Mouse (Mus musculus): ENCODE measurements around the gene Vmn2r71. TPM values are rescaled to one million over a fixed set of nuclear protein-coding genes. Genes with fewer than 3 reads are reported as not detected.

The Vmn2r71 gene
- polyA plus RNA-seq (2011; ENCODE audit: insufficient read depth, insufficient read length, low read depth, missing spikeins): not detected in 2 replicates

- H3K4me3 ChIP-seq (ENCODE audit: low read depth, low read length): no peak within 1 kb of the TSS
- TF ChIP-seq EP300 (IDR thresholded peaks at IDR 0.05; ENCODE audit: insufficient read depth, low read depth, low read length): no peak
- TF ChIP-seq POLR2A (IDR thresholded peaks at IDR 0.05; ENCODE audit: insufficient read depth, low read length): no peak
- no peaks in the 10 kb centered on the region for H3K9me3 ChIP-seq (replicated peaks; ENCODE audit: control insufficient read depth, insufficient read depth, low read length, poor library complexity, severe bottlenecking)
- H3K27ac ChIP-seq (ENCODE audit: insufficient read depth, low read length): no peak within 1 kb of the TSS
- no peak within 1 kb of the TSS for H3K9ac ChIP-seq (ENCODE audit: low read depth, poor library complexity, severe bottlenecking)
- H3K36me3 ChIP-seq (ENCODE audit: control insufficient read depth, insufficient read depth, low read length, poor library complexity, severe bottlenecking): no peaks in the 10 kb centered on the region
- no peaks in the 10 kb centered on the region for H3K27me3 ChIP-seq (ENCODE audit: control insufficient read depth, insufficient read depth, low read length, poor library complexity, severe bottlenecking)
- no peaks in the 10 kb centered on the region for H3K4me1 ChIP-seq (ENCODE audit: control insufficient read depth, insufficient read depth, low read length)
Observed at GRCm38 (mm10) chr7:85562787-85563186, at the start of gene Vmn2r71. TSS of gene Vmn2r71 (plus strand) at chr7:85563087.

GRCm38 (mm10) chr7:85542108-85542507, 20.8 kb upstream of the Vmn2r71 start:
- TF ChIP-seq POLR2A (IDR thresholded peaks at IDR 0.05; ENCODE audit: insufficient read depth, low read length) (no peak), CTCF (IDR thresholded peaks at IDR 0.05; ENCODE audit: low read depth, low read length) (no peak), EP300 (IDR thresholded peaks at IDR 0.05; ENCODE audit: insufficient read depth, low read depth, low read length) (peak; percentile 66; the same call in 1 of the 2 replicates)
- Histone ChIP-seq H3K9me3 (replicated peaks; ENCODE audit: control insufficient read depth, insufficient read depth, low read length, poor library complexity, severe bottlenecking) (peaks cover 12% of the 10 kb centered on the region), H3K36me3 (ENCODE audit: control insufficient read depth, insufficient read depth, low read length, poor library complexity, severe bottlenecking) (no peaks in the 10 kb centered on the region), H3K9ac (ENCODE audit: low read depth, poor library complexity, severe bottlenecking) (no peak overlapping the region), H3K4me1 (ENCODE audit: control insufficient read depth, insufficient read depth, low read length) (no peaks in the 10 kb centered on the region), H3K27me3 (ENCODE audit: control insufficient read depth, insufficient read depth, low read length, poor library complexity, severe bottlenecking) (no peaks in the 10 kb centered on the region), H3K4me3 (ENCODE audit: low read depth, low read length) (no peak overlapping the region), H3K27ac (ENCODE audit: insufficient read depth, low read length) (no peak overlapping the region)

GRCm38 (mm10) chr7:85543118-85543517, 19.8 kb upstream of the Vmn2r71 start:
- Histone ChIP-seq H3K27me3 (ENCODE audit: control insufficient read depth, insufficient read depth, low read length, poor library complexity, severe bottlenecking) (no peaks in the 10 kb centered on the region), H3K9me3 (replicated peaks; ENCODE audit: control insufficient read depth, insufficient read depth, low read length, poor library complexity, severe bottlenecking) (peaks cover 12% of the 10 kb centered on the region), H3K36me3 (ENCODE audit: control insufficient read depth, insufficient read depth, low read length, poor library complexity, severe bottlenecking) (no peaks in the 10 kb centered on the region), H3K9ac (ENCODE audit: low read depth, poor library complexity, severe bottlenecking) (no peak overlapping the region), H3K4me1 (ENCODE audit: control insufficient read depth, insufficient read depth, low read length) (no peaks in the 10 kb centered on the region), H3K27ac (ENCODE audit: insufficient read depth, low read length) (no peak overlapping the region), H3K4me3 (ENCODE audit: low read depth, low read length) (no peak overlapping the region)
- no peak for TF ChIP-seq CTCF (IDR thresholded peaks at IDR 0.05; ENCODE audit: low read depth, low read length)
- peak; percentile 77; the same call in 1 of the 2 replicates for TF ChIP-seq EP300 (IDR thresholded peaks at IDR 0.05; ENCODE audit: insufficient read depth, low read depth, low read length)

GRCm38 (mm10) chr7:85569092-85569491, 6.2 kb downstream of the Vmn2r71 start, which contains the start of gene Vmn2r70:
TSS of gene Vmn2r70 (minus strand) at chr7:85569192.
- Histone ChIP-seq H3K27ac (ENCODE audit: insufficient read depth, low read length) (no peak within 1 kb of the TSS), H3K36me3 (ENCODE audit: control insufficient read depth, insufficient read depth, low read length, poor library complexity, severe bottlenecking) (no peaks in the 10 kb centered on the region), H3K9ac (ENCODE audit: low read depth, poor library complexity, severe bottlenecking) (no peak within 1 kb of the TSS), H3K4me3 (ENCODE audit: low read depth, low read length) (no peak within 1 kb of the TSS), H3K27me3 (ENCODE audit: control insufficient read depth, insufficient read depth, low read length, poor library complexity, severe bottlenecking) (no peaks in the 10 kb centered on the region), H3K4me1 (ENCODE audit: control insufficient read depth, insufficient read depth, low read length) (no peaks in the 10 kb centered on the region), H3K9me3 (replicated peaks; ENCODE audit: control insufficient read depth, insufficient read depth, low read length, poor library complexity, severe bottlenecking) (no peaks in the 10 kb centered on the region)
- TF ChIP-seq CTCF (IDR thresholded peaks at IDR 0.05; ENCODE audit: low read depth, low read length) (no peak), POLR2A (IDR thresholded peaks at IDR 0.05; ENCODE audit: insufficient read depth, low read length) (no peak), EP300 (IDR thresholded peaks at IDR 0.05; ENCODE audit: insufficient read depth, low read depth, low read length) (no peak)

Other genes with a start within 250 kb of the Vmn2r71 start
- gene Vmn2r69, start 147.2 kb upstream of the Vmn2r71 start, polyA plus RNA-seq (2011; ENCODE audit: insufficient read depth, insufficient read length, low read depth, missing spikeins): not detected in 2 replicates
- not detected in 2 replicates for gene Vmn2r70, start 6.1 kb downstream of the Vmn2r71 start, polyA plus RNA-seq (2011; ENCODE audit: insufficient read depth, insufficient read length, low read depth, missing spikeins)
- not detected in 2 replicates for gene Vmn2r72, start 192.0 kb downstream of the Vmn2r71 start, polyA plus RNA-seq (2011; ENCODE audit: insufficient read depth, insufficient read length, low read depth, missing spikeins)